Comparison of ENCODE assay signal across 14 mouse cellular contexts in the genomic region with DNA sequence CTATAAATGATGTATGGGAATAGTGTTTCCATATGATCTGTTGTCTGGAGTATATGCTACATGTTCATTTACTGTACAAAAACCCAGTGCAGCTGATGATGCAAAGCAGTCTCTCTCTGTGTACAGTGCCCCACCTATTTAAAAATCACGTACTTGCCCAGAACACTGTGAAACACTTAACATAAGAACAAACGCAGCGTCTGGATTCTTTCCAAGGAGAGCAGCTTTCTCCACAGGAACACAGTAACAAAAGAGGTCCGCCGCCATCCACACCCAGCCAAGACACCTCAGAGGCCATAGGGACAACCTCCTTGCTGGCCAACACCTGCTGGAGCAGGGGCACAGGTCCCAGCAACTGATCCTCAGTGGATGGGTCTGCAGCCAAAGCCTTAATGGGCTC. TPM values are rescaled to one million over a fixed set of nuclear protein-coding genes. Genes with fewer than 3 reads are reported as not detected.
A peak's percentile ranks its signal among the peaks of the same experiment; 100 is the strongest.
DNase-seq lines count a peak whose midpoint lies in the region; ATAC-seq and TF ChIP-seq lines count a peak whose summit lies in the region.
"Had no signal": no experiment of that assay in that cellular context is flagged by ENCODE, and none has a peak within 500 bp of the region (broad histone marks: within the 10 kb centered on the region; RNA-seq: fewer than 3 reads in every experiment).

No protein-coding gene starts in this region.

- TF ChIP-seq CTCF in cerebellum, adult 2 months (IDR thresholded peaks at IDR 0.05; ENCODE audit: borderline replicate concordance, insufficient read depth, low read depth, low read length), result no peak

- H3K9ac ChIP-seq in forebrain, embryonic 16.5 days (replicated peaks; ENCODE audit: low read depth, low read length), result no peak overlapping the region
- H3K9ac ChIP-seq: liver, embryonic 12.5 days had no signal

- H3K36me3 ChIP-seq in forebrain, embryonic 16.5 days (ENCODE audit: control insufficient read depth, insufficient read depth), result 0 out of 2 replicates have a peak, but pooled peaks cover 10% of the 10 kb centered on the region
- H3K36me3 ChIP-seq: liver, embryonic 12.5 days had no signal

- H3K27ac ChIP-seq in cerebellum, adult 2 months (ENCODE audit: insufficient read depth, low read length), result no peak overlapping the region
- H3K27ac ChIP-seq in forebrain, embryonic 16.5 days (ENCODE audit: low read length), result peak overlapping the region; percentile 84
- H3K27ac ChIP-seq: heart, adult 2 months; liver, embryonic 12.5 days had no signal

- peak; percentile 68 for DNase-seq in left cerebral cortex, postnatal 4 days
- DNase-seq in left cerebral cortex, adult 11 months (ENCODE audit: low spot score), result no peak
- DNase-seq in cerebellum, adult 2 months, result peak; percentile 64 to 79
- DNase-seq in lung, postnatal 36 days, result peak; percentile 80
- no peak for DNase-seq in urinary bladder, adult 2 months (ENCODE audit: low spot score)
- DNase-seq in gastrocnemius, adult 8-10 months (ENCODE audit: low spot score in 2 of 2), result no peak
- DNase-seq: heart, adult 2 months; kidney, postnatal 14 days; right cerebral cortex, postnatal 4 days had no signal

- peaks cover 13% of the 10 kb centered on the region for H3K4me1 ChIP-seq in cerebellum, adult 2 months (ENCODE audit: control insufficient read depth, insufficient read depth, low read length)
- H3K4me1 ChIP-seq in forebrain, embryonic 16.5 days (replicated peaks; ENCODE audit: control insufficient read depth, insufficient read depth, low read length), result peaks cover 40% of the 10 kb centered on the region

- H3K27me3 ChIP-seq in cerebellum, adult 2 months (ENCODE audit: control insufficient read depth, insufficient read depth, low read length), result no peaks in the 10 kb centered on the region
- no peaks in the 10 kb centered on the region for H3K27me3 ChIP-seq in forebrain, embryonic 16.5 days (replicated peaks; ENCODE audit: control insufficient read depth, insufficient read depth, low read length)
- H3K27me3 ChIP-seq: megakaryocyte, embryonic 14.5 days had no signal

- H3K9me3 ChIP-seq in forebrain, embryonic 16.5 days (ENCODE audit: control insufficient read depth, low read length), result no peaks in the 10 kb centered on the region
- H3K9me3 ChIP-seq: liver, embryonic 12.5 days; megakaryocyte, embryonic 14.5 days had no signal

- no peak for TF ChIP-seq POLR2A in cerebellum, adult 2 months (IDR thresholded peaks at IDR 0.05; ENCODE audit: borderline replicate concordance, insufficient read depth, low read length)

- peak; percentile 48 for ATAC-seq in forebrain, embryonic 16.5 days
- ATAC-seq: intestine, postnatal 0 days; liver, embryonic 12.5 days had no signal

- H3K4me3 ChIP-seq in cerebellum, adult 2 months (replicated peaks; ENCODE audit: insufficient read depth, low read depth, low read length), result no peak overlapping the region
- H3K4me3 ChIP-seq in forebrain, embryonic 16.5 days (replicated peaks; ENCODE audit: low read length), result no peak overlapping the region
- H3K4me3 ChIP-seq: heart, adult 2 months; liver, embryonic 12.5 days; megakaryocyte, embryonic 14.5 days; myocyte had no signal

- intact Hi-C loops in left cerebral cortex, postnatal 4 days (cut with DNase I), result no loop called here

- 6% methylated on average over 5 of the region's 5 CpGs for WGBS in cerebellum, adult 2 months
- 17% methylated on average over 5 of the region's 5 CpGs for WGBS in forebrain, embryonic 16.5 days

- H3K4me2 ChIP-seq in forebrain, embryonic 16.5 days (ENCODE audit: low read length), result no peak overlapping the region
- H3K4me2 ChIP-seq: liver, embryonic 12.5 days had no signal

RNA-seq across cellular contexts. Expression of gene 1700010I14Rik, which starts 2.4 kb away (rescaled TPM):
- total RNA-seq in left cerebral cortex, postnatal 4 days (2021), result 1 to 10 TPM; 1.9 to 2.2 TPM
- polyA plus RNA-seq in cerebellum, adult 2 months (2012; rRNA removed), result 0.80 and 1.00 TPM in 2 replicates
- polyA plus RNA-seq in forebrain, embryonic 16.5 days (2015; fragmentation: Nextera tagmentation; extraction: Ambion mirVana), result 1.2 and 1.5 TPM in 2 replicates
- polyA plus RNA-seq in urinary bladder, adult 2 months (2012; rRNA removed), result 2.0 and 2.1 TPM in 2 replicates
- total RNA-seq in gastrocnemius, adult 8-10 months (2022), result under 1 TPM in 2 of 4 experiments, not detected in 2; 0.17 to 0.52 TPM
- polyA plus RNA-seq: myocyte had no signal

Comparison
In these comparisons a context has a peak if more than half of its experiments do, and no peak if none do; other contexts are left out.
1. DNase-seq: peak in left cerebral cortex, postnatal 4 days (single experiment), cerebellum, adult 2 months (2 of 2) and lung, postnatal 36 days (single experiment); none in left cerebral cortex, adult 11 months (single experiment), urinary bladder, adult 2 months (single experiment) and gastrocnemius, adult 8-10 months (0 of 2).